ENCODE assay signal across 22 mouse cellular contexts in genomic region chr12:28903082-28903481, GRCm38 (mm10).
DNase-seq lines count a peak whose midpoint lies in the region; ATAC-seq lines count a peak whose summit lies in the region.
"Had no signal": no experiment of that assay in that cellular context is flagged by ENCODE, and none has a peak within 500 bp of the region (broad histone marks: within the 10 kb centered on the region; RNA-seq: fewer than 3 reads in every experiment).

No protein-coding gene starts in this region.

- H3K4me1 ChIP-seq in hindbrain, embryonic 11.5 days (replicated peaks; ENCODE audit: control insufficient read depth, insufficient read depth, low read length), result peaks cover 3% of the 10 kb centered on the region; the same call in 1 of the 2 replicates
- H3K4me1 ChIP-seq in hindbrain, embryonic 16.5 days (ENCODE audit: control insufficient read depth, insufficient read depth, low read depth, low read length), result peaks cover 16% of the 10 kb centered on the region
- peaks cover 20% of the 10 kb centered on the region for H3K4me1 ChIP-seq in hindbrain, embryonic 12.5 days
- H3K4me1 ChIP-seq in neural tube, embryonic 12.5 days, result peaks cover 29% of the 10 kb centered on the region

- ATAC-seq in hindbrain, embryonic 11.5 days (ENCODE audit: low FRiP score), result no peak
- no peak for ATAC-seq in hindbrain, embryonic 16.5 days
- ATAC-seq in hindbrain, embryonic 12.5 days (ENCODE audit: low FRiP score), result no peak
- ATAC-seq in neural tube, embryonic 12.5 days (ENCODE audit: low FRiP score, low read depth), result peak; percentile 43; the same call in 1 of the 2 replicates
- ATAC-seq: intestine, embryonic 16.5 days; liver, postnatal 0 days had no signal

- H3K9me3 ChIP-seq in hindbrain, embryonic 11.5 days (ENCODE audit: control insufficient read depth, low read length), result no peaks in the 10 kb centered on the region
- H3K9me3 ChIP-seq in hindbrain, embryonic 16.5 days (ENCODE audit: control insufficient read depth, low read length), result no peaks in the 10 kb centered on the region
- no peaks in the 10 kb centered on the region for H3K9me3 ChIP-seq in hindbrain, embryonic 12.5 days (replicated peaks)
- H3K9me3 ChIP-seq in neural tube, embryonic 12.5 days, result no peaks in the 10 kb centered on the region; the same call in 1 of the 2 replicates
- H3K9me3 ChIP-seq: embryonic facial prominence, embryonic 13.5 days; heart, embryonic 13.5 days; kidney, embryonic 15.5 days; limb, embryonic 10.5 days had no signal

- no peak overlapping the region for H3K4me3 ChIP-seq in hindbrain, embryonic 11.5 days (ENCODE audit: low read depth, low read length)
- H3K4me3 ChIP-seq in hindbrain, embryonic 16.5 days (ENCODE audit: low read length), result no peak overlapping the region
- H3K4me3 ChIP-seq in hindbrain, embryonic 12.5 days, result no peak overlapping the region
- no peak overlapping the region for H3K4me3 ChIP-seq in neural tube, embryonic 12.5 days
- H3K4me3 ChIP-seq: embryonic facial prominence, embryonic 13.5 days; gastrocnemius, adult 2 months; heart, embryonic 13.5 days; kidney, embryonic 15.5 days; limb, embryonic 10.5 days had no signal

- peak; percentile 15 for DNase-seq in adrenal gland, postnatal 14 days
- DNase-seq in adrenal gland, postnatal 10 days, result no peak
- DNase-seq in hindbrain, embryonic 11.5 days (ENCODE audit: low spot score), result no peak
- DNase-seq in gastrocnemius, adult 8-10 months (ENCODE audit: low spot score in 2 of 2), result no peak
- no peak for DNase-seq in Muller cell, postnatal 12 days (ENCODE audit: inconsistent ontology term)
- DNase-seq: cerebellum, adult 8-10 months; gastrocnemius, adult 2 months; heart, adult 18-20 months; heart, postnatal 36 days; liver, postnatal 0 days; lung, postnatal 10 days; retina, postnatal 1 day had no signal

- no peaks in the 10 kb centered on the region for H3K36me3 ChIP-seq in hindbrain, embryonic 11.5 days (ENCODE audit: control insufficient read depth, insufficient read depth, low read length)
- H3K36me3 ChIP-seq in hindbrain, embryonic 16.5 days (ENCODE audit: control insufficient read depth, insufficient read depth, low read length), result no peaks in the 10 kb centered on the region
- H3K36me3 ChIP-seq in hindbrain, embryonic 12.5 days, result no peaks in the 10 kb centered on the region
- H3K36me3 ChIP-seq in neural tube, embryonic 12.5 days, result no peaks in the 10 kb centered on the region
- H3K36me3 ChIP-seq: embryonic facial prominence, embryonic 13.5 days; G1E; heart, embryonic 13.5 days; kidney, embryonic 15.5 days; limb, embryonic 10.5 days had no signal

- H3K9ac ChIP-seq in hindbrain, embryonic 11.5 days (ENCODE audit: low read depth, low read length), result 0 out of 2 replicates have a peak overlapping the region, but pooled peaks have one; percentile 3
- H3K9ac ChIP-seq in hindbrain, embryonic 16.5 days (ENCODE audit: low read depth, low read length), result no peak overlapping the region
- H3K9ac ChIP-seq in hindbrain, embryonic 12.5 days, result no peak overlapping the region
- H3K9ac ChIP-seq in neural tube, embryonic 12.5 days, result no peak overlapping the region
- H3K9ac ChIP-seq: embryonic facial prominence, embryonic 13.5 days; heart, embryonic 13.5 days; kidney, embryonic 15.5 days; liver, postnatal 0 days had no signal

- H3K4me2 ChIP-seq in hindbrain, embryonic 11.5 days (replicated peaks; ENCODE audit: low read depth, low read length), result no peak overlapping the region
- H3K4me2 ChIP-seq in hindbrain, embryonic 16.5 days (ENCODE audit: low read length), result no peak overlapping the region
- H3K4me2 ChIP-seq in hindbrain, embryonic 12.5 days (replicated peaks), result no peak overlapping the region
- no peak overlapping the region for H3K4me2 ChIP-seq in neural tube, embryonic 12.5 days (replicated peaks)
- H3K4me2 ChIP-seq: embryonic facial prominence, embryonic 13.5 days; heart, embryonic 13.5 days; kidney, embryonic 15.5 days had no signal

- H3K27ac ChIP-seq in hindbrain, embryonic 11.5 days (ENCODE audit: low read depth, low read length), result no peak overlapping the region
- H3K27ac ChIP-seq in hindbrain, embryonic 16.5 days (ENCODE audit: low read depth, low read length), result no peak overlapping the region
- H3K27ac ChIP-seq in hindbrain, embryonic 12.5 days, result peak overlapping the region; percentile 49
- H3K27ac ChIP-seq in neural tube, embryonic 12.5 days, result no peak overlapping the region
- H3K27ac ChIP-seq: embryonic facial prominence, embryonic 13.5 days; gastrocnemius, adult 2 months; heart, embryonic 13.5 days; kidney, embryonic 15.5 days; stomach, postnatal 0 days had no signal

- H3K27me3 ChIP-seq in hindbrain, embryonic 11.5 days (ENCODE audit: control insufficient read depth, insufficient read depth, low read length), result no peaks in the 10 kb centered on the region
- no peaks in the 10 kb centered on the region for H3K27me3 ChIP-seq in hindbrain, embryonic 16.5 days (replicated peaks; ENCODE audit: control insufficient read depth, insufficient read depth, low read length)
- no peaks in the 10 kb centered on the region for H3K27me3 ChIP-seq in hindbrain, embryonic 12.5 days
- no peaks in the 10 kb centered on the region for H3K27me3 ChIP-seq in neural tube, embryonic 12.5 days (replicated peaks)
- H3K27me3 ChIP-seq: embryonic facial prominence, embryonic 13.5 days; kidney, embryonic 15.5 days had no signal

- 79% methylated on average over 4 of the region's 4 CpGs for WGBS in hindbrain, embryonic 11.5 days
- WGBS in hindbrain, embryonic 16.5 days, result 81% methylated on average over 4 of the region's 4 CpGs
- WGBS in hindbrain, embryonic 12.5 days, result 81% methylated on average over 4 of the region's 4 CpGs
- WGBS in neural tube, embryonic 12.5 days, result 38% methylated on average over 4 of the region's 4 CpGs
